Mouse (Mus musculus) frontal cortex, adult (tissue): ENCODE data around the gene Chst2.

Source experiments
- ATAC-seq: cut with Nextera tagmentation; 2 replicates; pipeline ENCODE4 v1.9.2; 2017; ENCODE audit warnings: mild to moderate bottlenecking, moderate library complexity, mixed read lengths; ENCODE audit not compliant: low TSS enrichment

Chst2 gene

GRCm38 (mm10) chr9:95406571-95407561, at the start of gene Chst2:
Chst2 (minus strand) TSS chr9:95406722.
- peak; percentile 89 for ATAC-seq

- peak; percentile 39 for ATAC-seq
Observed at GRCm38 (mm10) chr9:95451931-95452330, 45.4 kb upstream of the Chst2 start.

GRCm38 (mm10) chr9:95450586-95450985, 44.1 kb upstream of the Chst2 start:
- ATAC-seq = no peak

GRCm38 (mm10) chr9:95442321-95442731, 35.8 kb upstream of the Chst2 start:
- ATAC-seq = peak; percentile 98

- ATAC-seq = no peak
Observed at GRCm38 (mm10) chr9:95437883-95438282, 31.4 kb upstream of the Chst2 start.

GRCm38 (mm10) chr9:95436294-95436613, 29.7 kb upstream of the Chst2 start:
- ATAC-seq = no peak

GRCm38 (mm10) chr9:95435506-95436293, 29.2 kb upstream of the Chst2 start:
- ATAC-seq = no peak

- ATAC-seq = 0 out of 2 replicates have a peak, but pooled peaks have one; percentile 38
Observed at GRCm38 (mm10) chr9:95428277-95428676, 21.8 kb upstream of the Chst2 start.

GRCm38 (mm10) chr9:95413911-95414310, 7.4 kb upstream of the Chst2 start:
- ATAC-seq = no peak

GRCm38 (mm10) chr9:95412047-95412446, 5.5 kb upstream of the Chst2 start:
- no peak for ATAC-seq

GRCm38 (mm10) chr9:95407586-95408220, 1.2 kb upstream of the Chst2 start:
- no peak for ATAC-seq

GRCm38 (mm10) chr9:95405946-95406570, 464 bp downstream of the Chst2 start:
- ATAC-seq = peak; percentile 8

GRCm38 (mm10) chr9:95405511-95405945, 994 bp downstream of the Chst2 start:
- peak; percentile 38 for ATAC-seq

- ATAC-seq = no peak
Observed at GRCm38 (mm10) chr9:95404811-95405465, 1.6 kb downstream of the Chst2 start.

- no peak for ATAC-seq
Observed at GRCm38 (mm10) chr9:95401686-95402085, 4.8 kb downstream of the Chst2 start.

- ATAC-seq = peak; percentile 29; the same call in 1 of the 2 replicates
Observed at GRCm38 (mm10) chr9:95392011-95392410, 14.5 kb downstream of the Chst2 start.

GRCm38 (mm10) chr9:95389956-95390355, 16.6 kb downstream of the Chst2 start:
- ATAC-seq = no peak

- no peak for ATAC-seq
Observed at GRCm38 (mm10) chr9:95387881-95388380, 18.6 kb downstream of the Chst2 start.

- no peak for ATAC-seq
Observed at GRCm38 (mm10) chr9:95375966-95376365, 30.6 kb downstream of the Chst2 start.

- ATAC-seq = 0 out of 2 replicates have a peak, but pooled peaks have one; percentile 9
Observed at GRCm38 (mm10) chr9:95375336-95375735, 31.2 kb downstream of the Chst2 start.

GRCm38 (mm10) chr9:95373741-95374140, 32.8 kb downstream of the Chst2 start:
- no peak for ATAC-seq
